Mouse (Mus musculus) heart, embryonic 11.5 days (tissue): ENCODE measurements around the gene Snx8. TPM values are rescaled to one million over a fixed set of nuclear protein-coding genes. Genes with fewer than 3 reads are reported as not detected.

Source experiments
- ATAC-seq: fragments of 200-750 bp; cut with Nextera tagmentation; replicated peaks from 2 replicates; pipeline ENCODE4 v1.8.0; 2017; ENCODE audit warnings: moderate library complexity; ENCODE audit not compliant: insufficient number of reproducible peaks, low FRiP score, low TSS enrichment
- H3K27ac ChIP-seq: fragments of 300-500 bp; sonication (generic); 2 replicates; pipeline ENCODE4 v1.5.1; 2014; ENCODE audit warnings: mild to moderate bottlenecking, low read depth, low read length
- H3K27me3 ChIP-seq: fragments of 300-500 bp; sonication (generic); 2 replicates; pipeline ENCODE4 v1.6.1; 2014; ENCODE audit warnings: mild to moderate bottlenecking, low read length, mixed read lengths; ENCODE audit not compliant: control insufficient read depth, insufficient read depth
- H3K36me3 ChIP-seq: fragments of 300-500 bp; sonication (generic); 2 replicates; pipeline ENCODE4 v1.6.1; 2014; ENCODE audit warnings: mild to moderate bottlenecking, low read length, moderate library complexity, mixed read lengths; ENCODE audit not compliant: control insufficient read depth, insufficient read depth
- H3K4me1 ChIP-seq: fragments of 300-500 bp; sonication (generic); 2 replicates; pipeline ENCODE4 v1.6.1; 2014; ENCODE audit warnings: low read length; ENCODE audit not compliant: control insufficient read depth, insufficient read depth
- H3K4me2 ChIP-seq: fragments of 300-500 bp; sonication (generic); 2 replicates; pipeline ENCODE4 v1.6.1; 2014; ENCODE audit warnings: mild to moderate bottlenecking, moderate library complexity
- H3K4me3 ChIP-seq: fragments of 300-500 bp; sonication (generic); 2 replicates; pipeline ENCODE4 v1.5.1; 2014; ENCODE audit warnings: low read depth, low read length
- H3K9ac ChIP-seq: fragments of 300-500 bp; sonication (generic); 2 replicates; pipeline ENCODE4 v1.6.1; 2014; ENCODE audit warnings: mild to moderate bottlenecking, low read depth, low read length, moderate library complexity
- H3K9me3 ChIP-seq: fragments of 300-500 bp; sonication (generic); replicated peaks from 2 replicates; pipeline ENCODE4 v1.6.1; 2016; ENCODE audit warnings: low read length; ENCODE audit not compliant: control insufficient read depth
- WGBS: fragments of 180-500 bp; shearing (Covaris S2); extraction: QIAGEN DNeasy Blood & Tissue Kit; methylation state at CpG from one replicate; pipeline ENCODE4 v1.1.7; 2014; ENCODE audit not compliant: insufficient replicate concordance; 5-methylcytosine and 5-hydroxymethylcytosine counted together
- polyA plus RNA-seq: library from polyadenylated mRNA; unstranded; fragments of >200 nt; fragmentation: Nextera tagmentation; extraction: Ambion mirVana; gene quantifications from 2 replicates; pipeline ENCODE4 v1.2.1, GENCODE M21; 2014

Gene Snx8
- polyA plus RNA-seq, 1 experiment from 2014 or later = 8.8 TPM

DNA sequence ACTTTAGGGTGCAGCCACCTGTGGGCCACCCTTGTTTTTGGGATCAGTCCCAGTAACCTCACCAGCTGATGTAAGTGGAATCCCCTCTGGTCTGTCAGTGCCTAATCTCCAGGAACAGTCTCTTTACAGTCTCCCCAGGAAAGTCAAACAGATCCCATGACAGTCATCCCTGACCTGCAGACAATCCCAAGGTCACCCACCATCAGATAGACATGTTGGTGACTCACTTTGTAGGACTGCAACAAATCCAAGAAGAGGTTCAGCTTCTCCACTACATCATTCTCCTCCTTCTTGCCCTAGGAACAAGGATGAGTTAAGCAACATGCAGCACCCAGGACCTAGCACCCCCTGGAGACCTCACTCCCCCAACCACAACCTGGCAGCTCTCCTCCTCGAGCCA lies 43.0 kb downstream of the Snx8 start:
- ATAC-seq = no peak
- Histone ChIP-seq H3K4me3 (no peak overlapping the region), H3K36me3 (no peaks in the 10 kb centered on the region), H3K4me1 (no peaks in the 10 kb centered on the region), H3K27ac (no peak overlapping the region), H3K4me2 (no peak overlapping the region), H3K27me3 (no peaks in the 10 kb centered on the region), H3K9me3 (no peaks in the 10 kb centered on the region), H3K9ac (no peak overlapping the region)
- 79% methylated on average over 1 of the region's 1 CpGs for WGBS

DNA sequence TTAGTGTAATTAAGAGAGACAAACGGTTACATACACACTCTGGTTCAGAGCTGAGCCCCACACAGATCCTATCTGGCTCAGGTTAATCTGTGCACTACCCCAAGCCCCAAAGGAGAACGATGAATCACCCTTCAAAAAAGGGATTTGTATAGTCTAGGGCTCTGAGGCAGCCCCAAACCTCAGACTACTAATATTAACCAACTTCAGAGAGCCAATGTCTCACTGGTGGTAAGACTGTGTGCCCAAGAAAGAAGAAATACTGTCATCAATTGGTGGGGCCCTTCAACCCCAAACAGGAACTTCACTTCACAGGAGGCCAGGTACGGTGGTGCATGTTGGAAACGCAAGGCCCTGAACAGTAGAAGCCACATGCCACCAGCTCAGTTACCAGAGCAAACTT lies 43.8 kb downstream of the Snx8 start:
- Histone ChIP-seq H3K36me3 (0 out of 2 replicates have a peak, but pooled peaks cover 1% of the 10 kb centered on the region), H3K9me3 (no peaks in the 10 kb centered on the region)
- WGBS = 91% methylated on average over 4 of the region's 4 CpGs

DNA sequence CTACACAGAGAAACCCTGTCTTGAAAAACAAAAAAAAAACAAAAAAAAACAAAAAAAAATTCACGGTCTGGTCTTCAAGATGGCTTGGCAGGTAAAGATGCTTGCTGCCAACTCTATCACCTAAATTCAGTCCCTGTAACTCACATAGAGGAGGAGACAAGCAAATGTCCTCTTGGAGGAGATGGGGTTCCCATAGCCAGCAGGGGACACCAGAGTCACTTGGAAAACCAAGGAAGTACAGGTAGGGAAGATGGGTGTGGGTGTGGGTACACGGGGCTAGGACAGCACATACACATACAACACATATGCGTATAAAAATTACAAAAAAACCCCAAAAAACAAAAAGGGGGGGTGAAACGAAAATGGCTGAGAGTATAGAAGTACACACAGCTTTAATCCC lies 46.2 kb downstream of the Snx8 start:
- Histone ChIP-seq H3K9ac (no peak overlapping the region), H3K27me3 (no peaks in the 10 kb centered on the region), H3K36me3 (peaks cover 13% of the 10 kb centered on the region), H3K4me1 (no peaks in the 10 kb centered on the region), H3K9me3 (no peaks in the 10 kb centered on the region), H3K4me3 (no peak overlapping the region), H3K27ac (no peak overlapping the region), H3K4me2 (no peak overlapping the region)
- no peak for ATAC-seq
- 83% methylated on average over 4 of the region's 4 CpGs for WGBS

More for the DNA sequence above, 43.8 kb downstream of the Snx8 start:
- H3K4me3 ChIP-seq = no peak overlapping the region
- H3K27me3 ChIP-seq = no peaks in the 10 kb centered on the region
- H3K4me2 ChIP-seq = no peak overlapping the region
- H3K9ac ChIP-seq = no peak overlapping the region
- no peak for ATAC-seq
- no peaks in the 10 kb centered on the region for H3K4me1 ChIP-seq
- no peak overlapping the region for H3K27ac ChIP-seq

DNA sequence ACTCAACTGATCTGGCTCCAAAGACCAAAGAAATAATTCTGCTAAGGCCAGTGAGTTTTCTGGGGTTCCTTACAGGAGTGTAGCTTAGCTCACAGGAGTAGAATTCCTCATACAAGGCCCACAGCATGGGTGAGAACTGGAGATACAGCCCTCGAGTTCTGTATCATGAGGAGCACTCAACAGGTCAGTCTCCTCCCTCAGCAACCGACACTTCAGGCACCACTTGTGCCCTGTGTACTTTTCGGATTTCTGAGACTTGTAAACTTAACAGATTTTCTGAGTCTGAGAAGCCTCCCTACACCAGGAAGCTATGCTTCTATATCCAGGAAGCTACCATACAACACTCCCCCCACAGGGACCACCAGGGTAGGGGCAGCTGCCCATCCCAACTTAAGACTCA lies 49.2 kb downstream of the Snx8 start:
- WGBS = 83% methylated on average over 3 of the region's 3 CpGs
- ATAC-seq = no peak

DNA sequence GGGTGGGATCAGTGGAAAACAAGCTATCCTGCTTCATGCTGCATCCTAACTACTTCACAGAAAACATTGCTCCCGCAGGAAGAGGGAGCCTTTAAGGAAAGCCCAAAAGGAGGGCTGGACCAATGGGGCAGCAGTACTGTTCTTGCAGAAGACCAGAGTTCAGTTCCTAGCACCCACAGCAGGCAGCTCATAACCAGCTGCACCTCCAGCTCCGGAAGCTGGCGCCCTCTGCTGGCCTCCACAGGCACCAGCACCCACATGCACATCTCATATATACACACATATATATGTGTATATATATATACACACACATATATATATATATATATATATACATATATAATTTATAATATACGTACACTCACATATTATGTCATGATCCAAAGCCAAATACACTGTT lies 50.3 kb downstream of the Snx8 start:
- no peak for ATAC-seq
- Histone ChIP-seq H3K4me3 (no peak overlapping the region), H3K9ac (no peak overlapping the region), H3K27ac (no peak overlapping the region), H3K9me3 (no peaks in the 10 kb centered on the region), H3K36me3 (peaks cover 16% of the 10 kb centered on the region), H3K4me2 (no peak overlapping the region), H3K4me1 (no peaks in the 10 kb centered on the region), H3K27me3 (no peaks in the 10 kb centered on the region)
- WGBS = 95% methylated on average over 4 of the region's 4 CpGs

More for the DNA sequence above, 49.2 kb downstream of the Snx8 start:
- no peaks in the 10 kb centered on the region for H3K27me3 ChIP-seq
- no peak overlapping the region for H3K9ac ChIP-seq
- no peak overlapping the region for H3K27ac ChIP-seq
- H3K9me3 ChIP-seq = no peaks in the 10 kb centered on the region
- H3K4me2 ChIP-seq = no peak overlapping the region
- H3K4me1 ChIP-seq = no peaks in the 10 kb centered on the region
- no peak overlapping the region for H3K4me3 ChIP-seq
- peaks cover 16% of the 10 kb centered on the region for H3K36me3 ChIP-seq

DNA sequence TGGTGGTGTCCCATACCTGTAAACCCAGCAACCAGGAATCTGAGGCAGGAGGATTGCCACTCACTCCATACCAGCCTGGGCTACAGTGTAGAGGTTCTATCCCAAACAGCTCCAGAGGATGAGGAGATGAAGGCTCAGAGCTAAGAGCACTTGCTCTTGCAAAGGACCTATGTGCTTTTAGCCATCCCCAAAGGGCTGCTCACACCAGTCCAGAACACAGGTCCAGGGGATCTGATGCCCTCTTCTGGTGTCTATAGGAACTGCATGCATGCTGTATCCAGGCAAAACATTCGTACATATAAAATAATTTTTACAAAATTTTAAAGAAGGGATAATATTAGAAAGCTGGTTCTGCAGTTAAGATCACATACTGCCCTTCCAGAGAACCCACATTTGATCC lies 52.4 kb downstream of the Snx8 start:
- no peak for ATAC-seq
- WGBS = 84% methylated on average over 1 of the region's 1 CpGs

DNA sequence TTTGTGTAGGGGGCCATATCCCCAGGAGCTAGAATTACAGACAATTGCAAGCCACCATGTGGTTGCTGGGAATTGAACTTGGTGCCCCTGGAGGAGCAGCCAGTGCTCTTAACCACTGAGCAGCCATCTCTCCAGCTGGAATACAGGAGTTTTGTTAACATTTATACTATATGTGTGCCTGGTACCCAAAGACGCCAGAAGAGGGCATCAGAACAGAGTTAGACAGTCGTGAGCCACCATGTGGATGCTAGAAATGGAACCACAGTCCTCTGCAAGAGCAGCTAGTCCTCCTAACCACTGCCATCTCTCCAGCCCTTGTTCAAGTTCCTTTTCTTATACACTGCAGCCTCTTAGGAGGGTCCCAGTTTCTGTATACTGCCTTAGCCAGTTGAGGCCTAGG lies 55.4 kb downstream of the Snx8 start:
- H3K36me3 ChIP-seq = peaks cover 10% of the 10 kb centered on the region
- no peaks in the 10 kb centered on the region for H3K27me3 ChIP-seq
- H3K9ac ChIP-seq = no peak overlapping the region
- H3K4me1 ChIP-seq = peaks cover 11% of the 10 kb centered on the region
- no peak overlapping the region for H3K4me3 ChIP-seq
- no peak for ATAC-seq
- H3K4me2 ChIP-seq = no peak overlapping the region
- H3K27ac ChIP-seq = no peak overlapping the region
- H3K9me3 ChIP-seq = no peaks in the 10 kb centered on the region
- 35% methylated on average over 2 of the region's 2 CpGs for WGBS

More for the DNA sequence above, 52.4 kb downstream of the Snx8 start:
- Histone ChIP-seq H3K36me3 (peaks cover 16% of the 10 kb centered on the region), H3K4me3 (no peak overlapping the region), H3K27ac (no peak overlapping the region), H3K27me3 (no peaks in the 10 kb centered on the region), H3K4me1 (peaks cover 5% of the 10 kb centered on the region), H3K9me3 (no peaks in the 10 kb centered on the region), H3K4me2 (no peak overlapping the region), H3K9ac (no peak overlapping the region)

DNA sequence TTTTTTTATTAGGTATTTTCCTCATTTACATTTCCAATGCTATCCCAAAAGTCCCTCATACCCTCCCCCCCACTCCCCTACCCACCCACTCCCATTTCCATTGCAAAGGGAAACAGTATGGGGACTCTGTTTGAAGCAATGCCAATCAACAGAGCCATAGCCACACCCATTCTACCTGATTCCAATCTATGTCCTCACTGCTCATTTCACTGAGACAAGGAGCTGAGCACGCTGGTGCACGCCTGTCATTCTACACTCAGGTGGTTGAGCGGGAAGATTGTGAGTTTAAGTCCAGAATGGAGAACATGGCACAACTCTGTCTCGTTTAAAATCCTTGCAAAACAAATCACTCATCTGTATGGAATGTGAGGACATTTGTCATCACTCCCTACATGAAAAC lies 56.5 kb downstream of the Snx8 start:
- Histone ChIP-seq H3K9me3 (no peaks in the 10 kb centered on the region), H3K36me3 (peaks cover 10% of the 10 kb centered on the region; the same call in 1 of the 2 replicates), H3K27ac (no peak overlapping the region), H3K9ac (no peak overlapping the region; the same call in 1 of the 2 replicates), H3K4me2 (peak overlapping the region; percentile 94), H3K4me3 (peak overlapping the region; percentile 80; the same call in 1 of the 2 replicates), H3K4me1 (peaks cover 11% of the 10 kb centered on the region), H3K27me3 (no peaks in the 10 kb centered on the region)
- no peak for ATAC-seq
- WGBS = 54% methylated on average over 4 of the region's 4 CpGs
